Mouse (Mus musculus): ENCODE results near the gene Olfr1474. TPM values are rescaled to one million over a fixed set of nuclear protein-coding genes. Genes with fewer than 3 reads are reported as not detected.
"Not testable (repeated sequence)": the region's sequence is repeated elsewhere in the genome, so short reads cannot be mapped to it uniquely, and the experiment has no call there.

Gene Olfr1474
- polyA plus RNA-seq (2015; fragmentation: Nextera tagmentation; extraction: Ambion mirVana): not detected in 2 replicates

- not testable (repeated sequence) for H3K27me3 ChIP-seq (replicated peaks); H3K4me2 ChIP-seq; H3K27ac ChIP-seq (replicated peaks); ATAC-seq (ENCODE audit: low FRiP score); H3K36me3 ChIP-seq; H3K4me1 ChIP-seq; H3K9ac ChIP-seq (replicated peaks); H3K4me3 ChIP-seq (replicated peaks); H3K9me3 ChIP-seq (replicated peaks)
- WGBS: 85% methylated on average over 4 of the region's 4 CpGs
Observed at GRCm38 (mm10) chr19:13469265-13469664, at the start of gene Olfr1474. TSS of gene Olfr1474 (plus strand) at chr19:13469565.

- H3K27ac ChIP-seq (replicated peaks); H3K9me3 ChIP-seq (replicated peaks); H3K27me3 ChIP-seq (replicated peaks); H3K36me3 ChIP-seq; ATAC-seq (ENCODE audit: low FRiP score); H3K4me2 ChIP-seq; H3K4me1 ChIP-seq; H3K4me3 ChIP-seq (replicated peaks); H3K9ac ChIP-seq (replicated peaks): not testable (repeated sequence)
- WGBS: 74% methylated on average over 2 of the region's 2 CpGs
Observed at GRCm38 (mm10) chr19:13443109-13443508, 26.3 kb upstream of the Olfr1474 start, which contains the start of gene Olfr1471. TSS of gene Olfr1471 (plus strand) at chr19:13443409.

- Histone ChIP-seq H3K9me3 (replicated peaks) (peaks cover 9% of the 10 kb centered on the region), H3K27ac (replicated peaks) (no peak within 1 kb of the TSS), H3K4me1 (no peaks in the 10 kb centered on the region), H3K4me2 (no peak within 1 kb of the TSS), H3K36me3 (no peaks in the 10 kb centered on the region), H3K9ac (replicated peaks) (no peak within 1 kb of the TSS), H3K27me3 (replicated peaks) (no peaks in the 10 kb centered on the region), H3K4me3 (replicated peaks) (no peak within 1 kb of the TSS)
- WGBS: 91% methylated on average over 1 of the region's 1 CpGs
- ATAC-seq (ENCODE audit: low FRiP score): no peak
Observed at GRCm38 (mm10) chr19:13455986-13456385, 13.4 kb upstream of the Olfr1474 start, which contains the start of gene Olfr1472. TSS of gene Olfr1472 (minus strand) at chr19:13456086.

GRCm38 (mm10) chr19:13480096-13480495 is 10.7 kb downstream of the Olfr1474 start, which contains the start of gene Olfr1475:
TSS of gene Olfr1475 (minus strand) at chr19:13480196.
- Histone ChIP-seq H3K4me3 (replicated peaks) (no peak within 1 kb of the TSS), H3K27me3 (replicated peaks) (no peaks in the 10 kb centered on the region), H3K36me3 (no peaks in the 10 kb centered on the region), H3K9me3 (replicated peaks) (no peaks in the 10 kb centered on the region), H3K9ac (replicated peaks) (no peak within 1 kb of the TSS), H3K27ac (replicated peaks) (no peak within 1 kb of the TSS), H3K4me2 (no peak within 1 kb of the TSS), H3K4me1 (no peaks in the 10 kb centered on the region)
- ATAC-seq (ENCODE audit: low FRiP score): no peak

GRCm38 (mm10) chr19:13500246-13500645 is 30.9 kb downstream of the Olfr1474 start, which contains the start of gene Olfr1477:
TSS of gene Olfr1477 (plus strand) at chr19:13500546.
- no peak for ATAC-seq (ENCODE audit: low FRiP score)
- Histone ChIP-seq H3K9ac (replicated peaks) (no peak within 1 kb of the TSS), H3K4me1 (no peaks in the 10 kb centered on the region), H3K36me3 (no peaks in the 10 kb centered on the region), H3K27ac (replicated peaks) (no peak within 1 kb of the TSS), H3K4me2 (no peak within 1 kb of the TSS), H3K9me3 (replicated peaks) (peaks cover 6% of the 10 kb centered on the region; the same call in 1 of the 2 replicates), H3K4me3 (replicated peaks) (no peak within 1 kb of the TSS), H3K27me3 (replicated peaks) (no peaks in the 10 kb centered on the region)
- 80% methylated on average over 3 of the region's 3 CpGs for WGBS

Other genes with a start within 250 kb of the Olfr1474 start
- gene Olfr1463, start 238.2 kb upstream of the Olfr1474 start, polyA plus RNA-seq (2015; fragmentation: Nextera tagmentation; extraction: Ambion mirVana): not detected in 2 replicates
- gene Olfr1465, start 154.0 kb upstream of the Olfr1474 start, polyA plus RNA-seq (2015; fragmentation: Nextera tagmentation; extraction: Ambion mirVana): not detected in 2 replicates
- not detected in 2 replicates for gene Olfr1466, start 130.7 kb upstream of the Olfr1474 start, polyA plus RNA-seq (2015; fragmentation: Nextera tagmentation; extraction: Ambion mirVana)
- gene Olfr1467, start 107.3 kb upstream of the Olfr1474 start, polyA plus RNA-seq (2015; fragmentation: Nextera tagmentation; extraction: Ambion mirVana): not detected in 2 replicates
- gene Olfr1469, start 61.7 kb upstream of the Olfr1474 start, polyA plus RNA-seq (2015; fragmentation: Nextera tagmentation; extraction: Ambion mirVana): not detected in 2 replicates
- gene Olfr1471, start 26.2 kb upstream of the Olfr1474 start, polyA plus RNA-seq (2015; fragmentation: Nextera tagmentation; extraction: Ambion mirVana): not detected in 2 replicates
- not detected in 2 replicates for gene Olfr1472, start 13.5 kb upstream of the Olfr1474 start, polyA plus RNA-seq (2015; fragmentation: Nextera tagmentation; extraction: Ambion mirVana)
- not detected in 2 replicates for gene Olfr1475, start 10.6 kb downstream of the Olfr1474 start, polyA plus RNA-seq (2015; fragmentation: Nextera tagmentation; extraction: Ambion mirVana)
- not detected in 2 replicates for gene Olfr1477, start 31.0 kb downstream of the Olfr1474 start, polyA plus RNA-seq (2015; fragmentation: Nextera tagmentation; extraction: Ambion mirVana)
- not detected in 2 replicates for gene Olfr1480, start 58.3 kb downstream of the Olfr1474 start, polyA plus RNA-seq (2015; fragmentation: Nextera tagmentation; extraction: Ambion mirVana)
- gene Olfr1484, start 113.9 kb downstream of the Olfr1474 start, polyA plus RNA-seq (2015; fragmentation: Nextera tagmentation; extraction: Ambion mirVana): not detected in 2 replicates
- gene Olfr1487, start 147.8 kb downstream of the Olfr1474 start, polyA plus RNA-seq (2015; fragmentation: Nextera tagmentation; extraction: Ambion mirVana): not detected in 2 replicates
- not detected in 2 replicates for gene Olfr1489, start 162.1 kb downstream of the Olfr1474 start, polyA plus RNA-seq (2015; fragmentation: Nextera tagmentation; extraction: Ambion mirVana)
- not detected in 2 replicates for gene Olfr1490, start 181.5 kb downstream of the Olfr1474 start, polyA plus RNA-seq (2015; fragmentation: Nextera tagmentation; extraction: Ambion mirVana)
- not detected in 2 replicates for gene Olfr1491, start 227.7 kb downstream of the Olfr1474 start, polyA plus RNA-seq (2015; fragmentation: Nextera tagmentation; extraction: Ambion mirVana)